In the genomic region with DNA sequence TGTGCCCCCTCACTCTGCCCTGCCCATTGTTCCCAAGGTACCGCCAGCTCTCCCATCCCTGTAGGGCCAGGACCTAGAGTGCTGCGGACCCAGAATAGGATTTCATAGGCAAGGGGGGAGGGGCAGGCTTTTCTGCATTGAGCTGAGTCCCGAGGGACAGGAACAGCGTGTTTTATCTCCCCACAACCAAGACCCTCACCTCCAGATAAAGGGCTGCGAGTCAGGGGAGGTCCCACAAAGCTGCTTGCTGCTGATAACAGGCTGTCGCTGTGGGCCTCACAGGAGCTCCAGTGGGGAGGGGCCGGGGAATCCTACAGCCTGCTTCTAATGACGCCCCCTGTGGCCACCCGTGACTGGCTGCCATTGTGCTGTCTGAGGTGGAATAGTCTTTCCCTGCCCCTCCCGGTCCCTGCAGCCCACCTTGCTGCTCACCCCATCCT, we compare ENCODE assay signal across 12 mouse cellular contexts. TPM values are rescaled to one million over a fixed set of nuclear protein-coding genes. Genes with fewer than 3 reads are reported as not detected.
DNase-seq lines count a peak whose midpoint lies in the region; ATAC-seq and TF ChIP-seq lines count a peak whose summit lies in the region.
"Had no signal": no experiment of that assay in that cellular context is flagged by ENCODE, and none has a peak within 500 bp of the region (broad histone marks: within the 10 kb centered on the region; RNA-seq: fewer than 3 reads in every experiment).

No protein-coding gene starts in this region.

- H3K4me1 ChIP-seq in heart, embryonic 12.5 days (replicated peaks), result peaks cover 35% of the 10 kb centered on the region
- H3K4me1 ChIP-seq in liver, embryonic 11.5 days (replicated peaks; ENCODE audit: control insufficient read depth, insufficient read depth, low read length), result peaks cover 46% of the 10 kb centered on the region
- H3K4me1 ChIP-seq in midbrain, postnatal 0 days (ENCODE audit: insufficient read depth, low read length), result no peaks in the 10 kb centered on the region
- H3K4me1 ChIP-seq: embryonic facial prominence, embryonic 13.5 days had no signal

- no peaks in the 10 kb centered on the region for H3K9me3 ChIP-seq in heart, embryonic 12.5 days (replicated peaks)
- H3K9me3 ChIP-seq in liver, embryonic 11.5 days (ENCODE audit: control insufficient read depth, low read length), result no peaks in the 10 kb centered on the region
- no peaks in the 10 kb centered on the region for H3K9me3 ChIP-seq in midbrain, postnatal 0 days (ENCODE audit: low read length)
- H3K9me3 ChIP-seq: embryonic facial prominence, embryonic 13.5 days had no signal

- WGBS in heart, embryonic 12.5 days, result 10% methylated on average over 10 of the region's 10 CpGs
- WGBS in liver, embryonic 11.5 days, result 16% methylated on average over 10 of the region's 10 CpGs
- WGBS in midbrain, postnatal 0 days, result 24% methylated on average over 10 of the region's 10 CpGs

- peak; percentile 35 for TF ChIP-seq CTCF in midbrain, postnatal 0 days (IDR thresholded peaks at IDR 0.05)

- peak overlapping the region; percentile 51 for H3K4me2 ChIP-seq in heart, embryonic 12.5 days
- peak overlapping the region; percentile 62 for H3K4me2 ChIP-seq in liver, embryonic 11.5 days
- no peak overlapping the region for H3K4me2 ChIP-seq in midbrain, postnatal 0 days (ENCODE audit: low read depth, low read length, poor library complexity, severe bottlenecking)
- H3K4me2 ChIP-seq: embryonic facial prominence, embryonic 13.5 days had no signal

- intact Hi-C loops in heart, postnatal 14 days (cut with DNase I), result no loop called here

- no peaks in the 10 kb centered on the region for H3K27me3 ChIP-seq in heart, embryonic 12.5 days (replicated peaks)
- no peaks in the 10 kb centered on the region for H3K27me3 ChIP-seq in liver, embryonic 11.5 days (replicated peaks; ENCODE audit: control insufficient read depth, insufficient read depth, low read length)
- no peaks in the 10 kb centered on the region for H3K27me3 ChIP-seq in midbrain, postnatal 0 days (ENCODE audit: insufficient read depth, low read length)
- H3K27me3 ChIP-seq: embryonic facial prominence, embryonic 13.5 days had no signal

- peaks cover 37% of the 10 kb centered on the region for H3K36me3 ChIP-seq in heart, embryonic 12.5 days
- peaks cover 7% of the 10 kb centered on the region; the same call in 1 of the 2 replicates for H3K36me3 ChIP-seq in liver, embryonic 11.5 days (ENCODE audit: control insufficient read depth, insufficient read depth, low read length)
- H3K36me3 ChIP-seq in midbrain, postnatal 0 days (ENCODE audit: insufficient read depth, low read length), result peaks cover 22% of the 10 kb centered on the region

- no peak overlapping the region for H3K4me3 ChIP-seq in heart, embryonic 12.5 days
- peak overlapping the region; percentile 3; the same call in 1 of the 2 replicates for H3K4me3 ChIP-seq in liver, embryonic 11.5 days (ENCODE audit: low read depth, low read length)
- H3K4me3 ChIP-seq in midbrain, postnatal 0 days (ENCODE audit: low read depth, low read length), result no peak overlapping the region
- H3K4me3 ChIP-seq: embryonic facial prominence, embryonic 13.5 days; heart, adult 2 months had no signal

- peak overlapping the region; percentile 42; the same call in 1 of the 2 replicates for H3K27ac ChIP-seq in heart, embryonic 12.5 days (ENCODE audit: poor library complexity, severe bottlenecking)
- H3K27ac ChIP-seq in liver, embryonic 11.5 days (ENCODE audit: low read depth, low read length), result peak overlapping the region; percentile 90
- no peak overlapping the region for H3K27ac ChIP-seq in midbrain, postnatal 0 days (ENCODE audit: low read depth, low read length)
- H3K27ac ChIP-seq: embryonic facial prominence, embryonic 13.5 days; heart, adult 2 months had no signal

- ATAC-seq in heart, embryonic 12.5 days (ENCODE audit: insufficient number of reproducible peaks, low FRiP score), result peak; percentile 87
- peak; percentile 92 for ATAC-seq in liver, embryonic 11.5 days (replicated peaks; ENCODE audit: low FRiP score)
- peak; percentile 54 for ATAC-seq in midbrain, postnatal 0 days (ENCODE audit: low FRiP score)

- no peak overlapping the region for H3K9ac ChIP-seq in heart, embryonic 12.5 days
- peak overlapping the region; percentile 58 for H3K9ac ChIP-seq in liver, embryonic 11.5 days (ENCODE audit: low read depth, low read length)
- H3K9ac ChIP-seq in midbrain, postnatal 0 days (replicated peaks; ENCODE audit: low read length, poor library complexity, severe bottlenecking), result no peak overlapping the region; the same call in 1 of the 2 replicates
- H3K9ac ChIP-seq: embryonic facial prominence, embryonic 13.5 days had no signal

- DNase-seq in heart, postnatal 14 days, result no peak
- DNase-seq in c-Kit-positive CD71-positive TER-119-positive erythroid progenitor cells, embryonic 14.5 days (ENCODE audit: low spot score), result peak; percentile 90
- peak; percentile 73 for DNase-seq in liver, embryonic 11.5 days (ENCODE audit: low spot score)
- DNase-seq in midbrain, postnatal 0 days (ENCODE audit: low spot score), result no peak
- DNase-seq in lung, postnatal 10 days, result no peak
- no peak for DNase-seq in testis, postnatal 14 days (ENCODE audit: low spot score)
- DNase-seq in lung, postnatal 14 days, result no peak
- DNase-seq: adrenal gland, postnatal 10 days; heart, adult 2 months; kidney, postnatal 36 days had no signal

RNA-seq across cellular contexts. Expression of gene Rbm19, which starts 20.0 kb away (rescaled TPM):
- polyA plus RNA-seq in heart, embryonic 12.5 days (2016; fragmentation: Nextera tagmentation; extraction: Ambion mirVana), result 21.9 and 22.8 TPM in 2 replicates
- total RNA-seq in heart, postnatal 14 days (2021), result 10 to 100 TPM; 17.0 to 18.3 TPM
- polyA plus RNA-seq in liver, embryonic 11.5 days (2014; fragmentation: Nextera tagmentation; extraction: Ambion mirVana), result 31.8 and 35.1 TPM in 2 replicates
- total RNA-seq in midbrain, postnatal 0 days (2014; rRNA removed), result 34.5 and 34.7 TPM in 2 replicates
- polyA plus RNA-seq in midbrain, postnatal 0 days (2015; fragmentation: Nextera tagmentation; extraction: Ambion mirVana), result 17.5 and 17.9 TPM in 2 replicates

Comparison
In these comparisons a context has a peak if more than half of its experiments do, and no peak if none do; other contexts are left out.
1. DNase-seq: peak in c-Kit-positive CD71-positive TER-119-positive erythroid progenitor cells, embryonic 14.5 days (single experiment) and liver, embryonic 11.5 days (single experiment); none in heart, postnatal 14 days (0 of 2), midbrain, postnatal 0 days (single experiment), lung, postnatal 10 days (single experiment), testis, postnatal 14 days (single experiment) and lung, postnatal 14 days (single experiment).
2. Peak in every context shown above with its lines, with median percentiles within 50 percentile points of each other: ATAC-seq.